Mouse (Mus musculus): ENCODE data around the gene Cmtm6. TPM values are rescaled to one million over a fixed set of nuclear protein-coding genes. Genes with fewer than 3 reads are reported as not detected.
"Not testable (repeated sequence)": the region's sequence is repeated elsewhere in the genome, so short reads cannot be mapped to it uniquely, and the experiment has no call there.

The Cmtm6 gene
- polyA plus RNA-seq, 1 experiment, result 15.2 TPM

DNA sequence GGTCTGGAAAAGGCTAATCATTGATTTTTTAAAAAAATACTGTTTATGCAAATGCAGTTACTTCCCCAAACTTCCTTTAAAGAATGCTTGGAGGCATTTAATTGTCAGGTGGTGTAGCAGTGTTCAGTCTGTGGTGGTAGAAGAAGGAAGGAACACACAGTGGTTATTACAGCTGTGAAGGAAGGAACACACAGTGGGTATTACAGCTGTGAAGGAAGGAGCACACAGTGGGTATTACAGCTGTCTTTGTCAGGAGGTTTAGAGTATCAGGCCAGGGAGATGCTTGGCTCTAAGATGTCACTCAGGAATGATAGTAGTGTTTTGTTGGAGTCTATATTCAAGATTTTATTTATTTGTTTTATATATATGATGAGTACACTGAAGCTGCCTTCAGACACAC, 39.8 kb upstream of the Cmtm6 start:
- no peak overlapping the region for H3K4me3 ChIP-seq (replicated peaks; ENCODE audit: insufficient read depth, low read depth, low read length)

DNA sequence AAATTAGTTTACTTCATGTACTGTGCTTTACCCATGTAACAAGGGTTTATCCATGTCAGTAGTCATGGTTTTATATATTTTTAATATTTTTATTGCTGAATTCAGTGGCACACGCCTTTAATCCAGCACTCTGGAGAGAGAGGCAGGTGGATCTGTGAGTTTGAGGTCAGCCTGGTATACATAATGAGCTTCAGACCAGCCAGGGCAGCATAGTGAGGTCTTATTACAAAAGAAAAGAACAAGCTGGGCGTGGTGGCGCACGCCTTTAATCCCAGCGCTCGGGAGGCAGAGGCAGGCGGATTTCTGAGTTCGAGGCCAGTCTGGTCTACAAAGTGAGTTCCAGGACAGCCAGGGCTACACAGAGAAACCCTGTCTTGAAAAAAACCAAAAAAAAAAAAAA, 35.3 kb upstream of the Cmtm6 start:
- not testable (repeated sequence) for H3K4me3 ChIP-seq (replicated peaks; ENCODE audit: insufficient read depth, low read depth, low read length); DNase-seq; H3K4me1 ChIP-seq (ENCODE audit: control insufficient read depth, insufficient read depth, low read length); H3K27me3 ChIP-seq (ENCODE audit: control insufficient read depth, insufficient read depth, low read length); H3K27ac ChIP-seq (ENCODE audit: insufficient read depth, low read length)
- 91% methylated on average over 8 of the region's 8 CpGs for WGBS

More for the DNA sequence above, 39.8 kb upstream of the Cmtm6 start:
- Histone ChIP-seq H3K4me1 (ENCODE audit: control insufficient read depth, insufficient read depth, low read length) (peaks cover 10% of the 10 kb centered on the region), H3K27me3 (ENCODE audit: control insufficient read depth, insufficient read depth, low read length) (no peaks in the 10 kb centered on the region), H3K27ac (ENCODE audit: insufficient read depth, low read length) (no peak overlapping the region)
- TF ChIP-seq CTCF (IDR thresholded peaks at IDR 0.05; ENCODE audit: borderline replicate concordance, insufficient read depth, low read depth, low read length) (no peak), POLR2A (IDR thresholded peaks at IDR 0.05; ENCODE audit: borderline replicate concordance, insufficient read depth, low read length) (no peak)
- DNase-seq, result no peak

DNA sequence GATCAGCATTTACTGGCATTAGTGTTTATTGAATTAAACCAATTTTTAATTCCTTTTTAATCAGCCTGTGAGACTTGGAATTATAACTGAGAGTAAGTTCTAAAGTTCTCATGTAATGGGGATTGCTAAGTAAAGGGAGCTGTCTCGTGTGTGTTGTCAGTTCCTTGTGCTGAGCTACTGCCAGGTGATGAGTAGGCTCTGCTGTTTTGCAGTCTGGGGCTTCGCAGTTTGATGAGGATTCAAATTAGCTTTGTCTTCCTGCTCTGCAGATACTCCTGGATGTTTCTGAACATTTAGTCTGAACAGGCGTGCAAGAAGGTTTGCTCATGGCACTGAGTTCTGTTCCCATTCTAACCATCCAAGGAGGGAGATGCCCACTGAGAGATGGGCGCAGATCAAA, 33.8 kb upstream of the Cmtm6 start:
- no peak overlapping the region for H3K27ac ChIP-seq (ENCODE audit: insufficient read depth, low read length)
- no peak for DNase-seq
- no peak overlapping the region for H3K4me3 ChIP-seq (replicated peaks; ENCODE audit: insufficient read depth, low read depth, low read length)
- peaks cover 9% of the 10 kb centered on the region for H3K4me1 ChIP-seq (ENCODE audit: control insufficient read depth, insufficient read depth, low read length)
- H3K27me3 ChIP-seq (ENCODE audit: control insufficient read depth, insufficient read depth, low read length), result no peaks in the 10 kb centered on the region
- TF ChIP-seq POLR2A (IDR thresholded peaks at IDR 0.05; ENCODE audit: borderline replicate concordance, insufficient read depth, low read length), result no peak
- 64% methylated on average over 4 of the region's 4 CpGs for WGBS

DNA sequence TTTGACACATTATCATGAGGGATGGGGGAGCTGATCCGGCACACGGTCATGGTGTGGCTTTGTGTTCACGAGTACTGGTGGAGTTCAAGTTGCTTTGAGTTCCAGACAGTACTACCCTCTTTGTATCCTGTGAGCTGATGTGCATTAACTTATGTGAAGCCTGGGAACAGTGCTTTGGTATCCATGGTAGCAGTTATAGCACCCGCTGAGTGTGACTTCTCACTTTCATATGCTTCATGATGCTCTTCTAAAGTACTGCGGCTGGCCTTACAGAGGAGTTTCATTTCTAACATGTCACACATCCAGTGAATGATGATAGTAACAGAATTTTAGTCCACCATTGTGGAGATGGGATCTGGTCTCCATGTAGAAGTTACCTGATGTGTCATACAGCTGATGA, 33.0 kb upstream of the Cmtm6 start:
- WGBS, result 70% methylated on average over 5 of the region's 5 CpGs
- TF ChIP-seq CTCF (IDR thresholded peaks at IDR 0.05; ENCODE audit: borderline replicate concordance, insufficient read depth, low read depth, low read length), result no peak
- no peak for TF ChIP-seq POLR2A (IDR thresholded peaks at IDR 0.05; ENCODE audit: borderline replicate concordance, insufficient read depth, low read length)
- Histone ChIP-seq H3K4me3 (replicated peaks; ENCODE audit: insufficient read depth, low read depth, low read length) (no peak overlapping the region), H3K4me1 (ENCODE audit: control insufficient read depth, insufficient read depth, low read length) (peaks cover 5% of the 10 kb centered on the region; the same call in 1 of the 2 replicates), H3K27me3 (ENCODE audit: control insufficient read depth, insufficient read depth, low read length) (no peaks in the 10 kb centered on the region), H3K27ac (ENCODE audit: insufficient read depth, low read length) (no peak overlapping the region)
- DNase-seq, result no peak

DNA sequence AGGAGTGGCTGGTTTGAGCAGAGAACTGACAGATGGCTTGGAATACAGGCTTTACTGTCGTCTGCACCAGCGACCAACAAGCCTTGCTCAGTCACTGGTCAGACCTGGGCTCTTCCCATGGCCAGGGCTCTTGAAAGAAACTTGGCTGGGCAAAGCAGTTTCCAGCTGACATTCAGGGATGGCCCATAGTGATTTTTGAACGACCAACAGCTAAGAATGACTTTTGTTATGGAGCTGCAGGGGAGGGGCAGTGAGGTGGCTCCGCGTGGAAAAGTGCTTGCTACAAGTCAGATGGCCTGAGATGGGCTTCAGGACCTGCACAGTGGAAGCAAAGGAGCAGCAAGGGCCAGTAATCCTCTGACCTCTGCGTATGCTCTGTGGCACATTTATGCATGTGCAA, 31.7 kb upstream of the Cmtm6 start:
- H3K27ac ChIP-seq (ENCODE audit: insufficient read depth, low read length), result no peak overlapping the region
- no peaks in the 10 kb centered on the region for H3K27me3 ChIP-seq (ENCODE audit: control insufficient read depth, insufficient read depth, low read length)
- no peak for TF ChIP-seq CTCF (IDR thresholded peaks at IDR 0.05; ENCODE audit: borderline replicate concordance, insufficient read depth, low read depth, low read length)

DNA sequence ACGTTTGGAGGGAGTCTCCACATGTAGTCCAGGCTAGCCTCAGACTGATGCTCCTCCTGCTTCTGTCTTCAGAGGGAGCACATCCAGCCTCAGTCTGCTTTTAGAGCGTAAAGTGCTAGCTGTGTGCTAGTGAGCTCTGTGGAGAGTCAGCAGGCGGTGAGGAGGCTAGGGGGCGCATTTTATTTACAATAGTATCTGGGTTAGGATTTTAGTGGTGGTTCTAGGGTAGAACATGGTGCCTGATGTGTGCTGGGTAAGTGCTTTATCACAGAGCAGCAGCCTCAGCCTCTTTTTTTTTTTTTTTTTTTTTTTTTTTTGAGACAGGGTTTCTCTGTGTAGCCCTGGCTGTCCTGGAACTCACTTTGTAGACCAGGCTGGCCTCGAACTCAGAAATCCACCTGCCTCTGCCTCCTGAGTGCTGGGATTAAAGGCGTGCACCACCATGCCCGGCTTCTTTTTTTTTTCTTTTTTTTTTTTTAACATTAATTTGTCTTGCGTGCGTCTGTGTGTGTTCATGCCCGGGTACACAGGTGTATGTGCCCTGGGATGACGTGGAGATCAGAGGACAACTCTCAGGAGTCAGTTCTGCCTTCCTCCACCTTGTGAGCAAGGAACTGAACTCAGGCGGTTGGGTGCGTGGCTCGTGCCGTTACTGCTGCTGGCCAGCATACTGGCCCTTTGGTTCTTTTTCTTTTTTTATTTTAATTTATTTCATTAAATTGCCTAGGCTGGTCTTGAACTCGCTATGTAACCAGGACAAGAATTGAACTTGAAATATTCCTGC, 30.8 kb upstream of the Cmtm6 start:
- Histone ChIP-seq H3K27me3 (ENCODE audit: control insufficient read depth, insufficient read depth, low read length) (no peaks in the 10 kb centered on the region), H3K4me1 (ENCODE audit: control insufficient read depth, insufficient read depth, low read length) (peaks cover 8% of the 10 kb centered on the region), H3K27ac (ENCODE audit: insufficient read depth, low read length) (no peak overlapping the region), H3K4me3 (replicated peaks; ENCODE audit: insufficient read depth, low read depth, low read length) (no peak overlapping the region)
- DNase-seq, result no peak
- TF ChIP-seq CTCF (IDR thresholded peaks at IDR 0.05; ENCODE audit: borderline replicate concordance, insufficient read depth, low read depth, low read length) (no peak), POLR2A (IDR thresholded peaks at IDR 0.05; ENCODE audit: borderline replicate concordance, insufficient read depth, low read length) (no peak)
- WGBS, result 90% methylated on average over 16 of the region's 16 CpGs

More for the DNA sequence above, 31.7 kb upstream of the Cmtm6 start:
- peak in 1 of 2 experiments; percentile 39 for DNase-seq
- 14% methylated on average over 6 of the region's 6 CpGs for WGBS
- Histone ChIP-seq H3K4me1 (ENCODE audit: control insufficient read depth, insufficient read depth, low read length) (peaks cover 5% of the 10 kb centered on the region; the same call in 1 of the 2 replicates), H3K4me3 (replicated peaks; ENCODE audit: insufficient read depth, low read depth, low read length) (no peak overlapping the region)

DNA sequence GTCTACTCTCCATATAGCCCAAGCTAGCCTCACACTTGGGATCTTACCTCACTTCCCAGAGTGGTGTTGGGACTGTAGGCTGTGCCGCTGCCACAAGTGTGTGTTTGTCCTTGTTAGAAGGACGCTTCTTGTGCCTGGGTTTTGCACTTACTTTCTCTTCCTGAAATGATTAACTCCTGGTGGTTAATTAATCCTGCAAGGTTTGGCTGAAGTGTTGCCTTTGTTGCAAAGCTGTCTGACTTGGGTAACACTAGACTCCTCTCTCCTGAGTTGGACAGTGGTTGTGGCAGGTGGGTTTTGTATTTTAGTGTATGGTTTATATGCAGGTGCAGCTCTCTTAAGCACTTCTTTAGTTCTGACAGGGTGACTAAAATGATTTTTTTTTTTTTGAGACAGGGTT, 29.9 kb upstream of the Cmtm6 start:
- Histone ChIP-seq H3K27ac (ENCODE audit: insufficient read depth, low read length) (no peak overlapping the region), H3K4me1 (ENCODE audit: control insufficient read depth, insufficient read depth, low read length) (peaks cover 8% of the 10 kb centered on the region), H3K4me3 (replicated peaks; ENCODE audit: insufficient read depth, low read depth, low read length) (no peak overlapping the region), H3K27me3 (ENCODE audit: control insufficient read depth, insufficient read depth, low read length) (no peaks in the 10 kb centered on the region)
- DNase-seq, result no peak
- no peak for TF ChIP-seq CTCF (IDR thresholded peaks at IDR 0.05; ENCODE audit: borderline replicate concordance, insufficient read depth, low read depth, low read length)
- no peak for TF ChIP-seq POLR2A (IDR thresholded peaks at IDR 0.05; ENCODE audit: borderline replicate concordance, insufficient read depth, low read length)
- 93% methylated on average over 2 of the region's 2 CpGs for WGBS

DNA sequence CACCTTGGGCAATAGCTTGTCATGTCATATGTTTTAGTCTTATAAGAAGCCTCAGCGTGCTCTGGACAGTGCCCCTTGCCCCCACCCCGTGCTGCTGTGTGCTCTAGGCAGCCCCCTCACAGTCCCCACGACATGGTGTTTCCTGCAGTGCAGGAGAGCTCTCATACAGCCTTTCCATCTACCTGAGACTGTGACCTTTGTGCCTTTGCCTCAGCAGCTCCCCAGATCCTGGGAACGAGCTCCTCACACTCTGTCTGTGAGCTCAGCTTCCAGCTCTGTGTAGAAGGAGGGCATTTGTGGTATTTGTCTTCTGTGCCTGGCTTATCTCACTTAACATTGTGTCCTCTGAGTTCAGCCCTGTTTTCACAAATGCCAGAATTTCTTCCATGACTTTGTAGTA, 29.0 kb upstream of the Cmtm6 start:
- Histone ChIP-seq H3K27me3 (ENCODE audit: control insufficient read depth, insufficient read depth, low read length) (no peaks in the 10 kb centered on the region), H3K4me3 (replicated peaks; ENCODE audit: insufficient read depth, low read depth, low read length) (no peak overlapping the region), H3K27ac (ENCODE audit: insufficient read depth, low read length) (no peak overlapping the region), H3K4me1 (ENCODE audit: control insufficient read depth, insufficient read depth, low read length) (peaks cover 8% of the 10 kb centered on the region)
- WGBS, result 90% methylated on average over 4 of the region's 4 CpGs
- no peak for DNase-seq
- TF ChIP-seq CTCF (IDR thresholded peaks at IDR 0.05; ENCODE audit: borderline replicate concordance, insufficient read depth, low read depth, low read length), result no peak
- no peak for TF ChIP-seq POLR2A (IDR thresholded peaks at IDR 0.05; ENCODE audit: borderline replicate concordance, insufficient read depth, low read length)

All from cerebellum, adult 2 months (tissue).